Mouse (Mus musculus) ES-E14 (cell line): ENCODE data around the gene Bmper.

Source experiments
- CHD2 ChIP-seq: IDR thresholded peaks from 2 replicates; pipeline ENCODE4 v1.6.1; 2014; ENCODE audit warnings: mild to moderate bottlenecking, low read depth, low read length, inconsistent platforms
- ZNF384 ChIP-seq: IDR thresholded peaks from 2 replicates; pipeline ENCODE4 v1.6.1; 2012; ENCODE audit warnings: low read depth, low read length, inconsistent platforms

DNA sequence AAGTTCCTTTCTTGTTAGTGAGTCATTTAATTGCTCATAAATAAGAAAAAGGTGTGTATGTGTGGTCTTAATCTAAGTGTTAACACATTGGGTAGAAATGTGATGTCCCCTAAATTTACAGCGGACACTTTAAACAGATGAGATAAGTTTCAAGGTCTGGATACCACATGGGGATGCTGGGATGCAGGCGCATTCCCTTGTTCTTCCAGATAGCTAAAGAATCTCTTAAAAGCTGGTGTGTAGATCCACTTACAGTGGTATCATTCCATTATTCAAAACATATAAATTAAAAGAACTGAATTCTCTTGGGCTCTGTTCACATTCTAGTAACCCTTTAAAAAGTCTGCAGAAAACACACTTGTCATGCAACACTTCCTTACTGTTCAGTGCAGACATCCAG is 31.4 kb upstream of the Bmper start:
- TF ChIP-seq CHD2 (no peak), ZNF384 (no peak)
